Mouse (Mus musculus) C2C12 (cell line): Measurements from ENCODE around the gene Sdc4.

ENCODE experiments used
- CEBPB ChIP-seq: IDR thresholded peaks from one replicate; pipeline ENCODE4 v1.6.1; 2011; ENCODE audit warnings: low read depth, mild to moderate bottlenecking, control low read depth, moderate library complexity
- CTCF ChIP-seq: IDR thresholded peaks from one replicate; pipeline ENCODE4 v1.5.1; 2011; ENCODE audit not compliant: control insufficient read depth, insufficient read depth, insufficient read length
- MAX ChIP-seq: IDR thresholded peaks from one replicate; pipeline ENCODE4 v1.6.1; 2011; ENCODE audit warnings: mild to moderate bottlenecking, control low read depth
- MYOG ChIP-seq: IDR thresholded peaks from one replicate; pipeline ENCODE4 v1.6.1; 2011; ENCODE audit not compliant: control insufficient read depth, insufficient read length; ENCODE audit errors: extremely low read depth
- USF1 ChIP-seq: IDR thresholded peaks from one replicate; pipeline ENCODE4 v1.6.1; 2011; ENCODE audit warnings: low read depth, mild to moderate bottlenecking, control low read depth, moderate library complexity

DNA sequence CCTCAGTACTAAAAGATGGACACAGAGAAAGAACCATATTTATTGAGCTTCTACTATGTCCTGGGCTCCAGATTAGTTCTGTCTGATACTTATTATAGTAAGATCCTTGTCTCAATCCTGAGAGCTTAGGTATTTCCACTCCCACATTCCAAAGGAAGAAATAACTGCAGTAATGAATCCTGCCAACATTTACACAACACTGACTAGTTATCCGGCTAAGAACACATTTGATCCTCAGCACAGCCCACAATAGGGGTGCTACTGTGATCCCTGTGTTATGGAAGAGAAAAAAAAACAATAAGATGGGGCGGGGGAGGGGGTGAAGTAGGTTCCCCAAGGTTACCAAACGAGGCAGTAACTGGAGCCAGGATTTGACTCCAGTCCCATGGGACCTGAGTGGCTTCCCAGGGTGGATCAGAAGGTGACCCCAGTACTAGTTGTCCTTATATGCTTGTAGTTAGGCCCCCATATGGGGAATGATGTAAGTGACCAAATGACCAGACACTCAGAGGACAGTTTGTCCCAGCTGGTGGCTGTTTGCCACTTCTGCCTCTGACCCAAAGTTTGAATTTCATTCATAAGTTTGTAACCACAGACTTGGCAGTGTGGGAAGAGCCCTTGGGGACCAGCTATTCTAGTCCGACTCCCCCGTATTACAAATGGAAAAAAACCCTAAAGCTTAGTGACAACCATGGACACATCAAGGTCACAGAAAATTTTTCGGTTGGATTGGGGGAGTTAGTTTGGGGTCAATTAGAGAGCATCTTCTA lies 11.9 kb upstream of the Sdc4 start:
- TF ChIP-seq CTCF (no peak), USF1 (no peak), MYOG (no peak), CEBPB (no peak), MAX (no peak)
